Mouse (Mus musculus) ES-Bruce4 (cell line): ENCODE results near the gene Cox8a.

ENCODE experiments used
- CTCF ChIP-seq: IDR thresholded peaks from one replicate; pipeline ENCODE4 v1.8.1; 2011; ENCODE audit warnings: low read depth, low read length
- POLR2A ChIP-seq: IDR thresholded peaks from one replicate; pipeline ENCODE4 v1.8.1; 2011; ENCODE audit warnings: low read length; ENCODE audit not compliant: insufficient read depth

DNA sequence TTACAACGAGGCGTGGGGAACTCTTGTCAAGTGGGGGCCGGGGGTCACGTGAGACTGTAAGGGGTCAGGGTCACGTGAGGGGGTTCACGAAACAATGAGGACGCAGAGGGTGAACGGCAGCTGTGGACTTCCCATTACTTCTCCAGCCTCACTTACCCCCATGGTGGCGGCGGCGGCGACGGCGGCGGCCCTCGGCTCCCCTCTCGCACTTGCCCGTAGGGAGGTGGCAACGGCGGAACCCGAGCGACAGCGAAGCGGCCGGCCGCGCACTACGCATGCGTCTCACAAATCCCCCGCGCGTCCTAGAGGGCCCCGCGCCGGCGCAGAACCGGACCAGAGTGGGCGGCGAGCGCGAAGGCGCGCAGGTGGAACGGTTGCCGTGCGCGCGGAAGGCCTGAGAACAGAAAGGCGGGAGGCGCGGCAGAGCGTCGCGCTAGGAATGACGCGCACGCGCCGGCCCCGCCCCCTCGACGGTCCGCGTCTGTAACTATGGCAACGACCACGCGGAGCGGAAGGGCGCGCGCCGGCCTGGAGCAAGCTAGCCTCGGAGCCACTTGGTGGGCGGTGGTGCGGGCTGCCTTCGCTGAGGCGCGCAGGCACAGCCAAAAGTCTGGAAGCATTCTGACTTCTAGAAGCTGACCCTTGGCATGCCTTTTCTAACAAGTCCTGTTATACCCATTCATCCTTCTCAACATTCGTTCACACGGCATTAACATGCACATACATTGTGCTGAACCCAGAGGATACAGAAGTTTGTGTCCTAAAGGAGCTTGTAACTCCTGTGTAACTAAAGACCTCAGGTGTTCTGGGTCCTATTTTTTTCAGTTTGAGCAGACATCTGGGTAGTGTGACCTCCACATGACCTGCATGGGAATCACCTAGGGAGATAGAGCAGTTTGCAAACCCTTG lies 23.6 kb upstream of the Cox8a start, which contains the start of gene Naa40:
- TF ChIP-seq CTCF = no peak
- no peak for TF ChIP-seq POLR2A
